Mouse (Mus musculus): ENCODE data around the gene Aqp9.

DNA sequence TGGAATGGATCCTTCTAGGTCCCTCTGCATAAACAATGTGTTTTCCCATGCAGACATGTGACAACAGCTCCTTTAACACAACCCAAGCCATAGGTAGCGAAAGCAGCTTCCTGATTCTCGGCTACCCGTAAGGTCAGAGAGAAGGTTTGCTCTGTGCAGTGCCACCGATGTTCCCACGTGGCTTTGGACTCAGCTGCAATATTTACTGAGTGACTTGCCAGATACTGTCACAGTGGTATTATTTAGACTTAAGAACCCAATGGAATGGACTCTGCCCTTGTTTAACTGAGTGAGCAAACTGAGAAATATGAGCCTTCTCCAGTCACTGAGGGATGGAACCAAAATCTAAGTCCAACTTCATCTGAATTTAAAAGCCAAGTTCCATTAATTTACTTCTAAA lies 35.3 kb downstream of the Aqp9 start:
- TF ChIP-seq TCF12 (IDR thresholded peaks at IDR 0.05; ENCODE audit: insufficient read depth, poor library complexity, severe bottlenecking) (no peak), MYOD1 (IDR thresholded peaks at IDR 0.05; ENCODE audit: control insufficient read depth in 1 of 3, insufficient read length in 2 of 3, low read depth in 2 of 3) (no peak), POLR2AphosphoS2 (IDR thresholded peaks at IDR 0.05; ENCODE audit: insufficient read length, low read depth) (no peak), POLR2A (IDR thresholded peaks at IDR 0.05; ENCODE audit: insufficient read length, low read depth) (no peak), E2F4 (IDR thresholded peaks at IDR 0.05; ENCODE audit: insufficient read depth) (no peak), USF1 (IDR thresholded peaks at IDR 0.05; ENCODE audit: low read depth) (no peak), MAX (IDR thresholded peaks at IDR 0.05; ENCODE audit: low read depth) (no peak), CEBPB (IDR thresholded peaks at IDR 0.05; ENCODE audit: insufficient read depth, poor library complexity, severe bottlenecking) (no peak), TCF3 (IDR thresholded peaks at IDR 0.05; ENCODE audit: insufficient read length, low read depth) (no peak), SRF (IDR thresholded peaks at IDR 0.05; ENCODE audit: control insufficient read depth, insufficient read length, low read depth) (no peak), REST (IDR thresholded peaks at IDR 0.05; ENCODE audit: insufficient read depth, insufficient read length) (no peak), MYOG (IDR thresholded peaks at IDR 0.05; ENCODE audit: control insufficient read depth in 1 of 3, insufficient read depth in 1 of 3, insufficient read length in 2 of 3, low read depth in 2 of 3) (no peak)
